Mouse (Mus musculus) forebrain, embryonic 16.5 days (tissue): ENCODE data around the gene Ccdc60. TPM values are rescaled to one million over a fixed set of nuclear protein-coding genes. Genes with fewer than 3 reads are reported as not detected.
A peak's percentile ranks its signal among the peaks of the same experiment; 100 is the strongest.
"Not testable (repeated sequence)": the region's sequence is repeated elsewhere in the genome, so short reads cannot be mapped to it uniquely, and the experiment has no call there.

Experiments used
- ATAC-seq: fragments of 200-750 bp; cut with Nextera tagmentation; 2 replicates; pipeline ENCODE4 v1.8.0; 2017; ENCODE audit warnings: mild to moderate bottlenecking, moderate library complexity
- H3K27ac ChIP-seq: fragments of 300-500 bp; sonication (generic); 2 replicates; pipeline ENCODE4 v1.5.1; 2014; ENCODE audit warnings: low read length, control low read depth
- H3K27me3 ChIP-seq: fragments of 300-500 bp; sonication (generic); replicated peaks from 2 replicates; pipeline ENCODE4 v1.6.1; 2014; ENCODE audit warnings: low read length; ENCODE audit not compliant: control insufficient read depth, insufficient read depth
- H3K36me3 ChIP-seq: fragments of 300-500 bp; sonication (generic); 2 replicates; pipeline ENCODE4 v1.6.1; 2014; ENCODE audit not compliant: control insufficient read depth, insufficient read depth
- H3K4me1 ChIP-seq: fragments of 300-500 bp; sonication (generic); replicated peaks from 2 replicates; pipeline ENCODE4 v1.6.1; 2014; ENCODE audit warnings: low read length; ENCODE audit not compliant: control insufficient read depth, insufficient read depth
- H3K4me2 ChIP-seq: fragments of 300-500 bp; sonication (generic); 2 replicates; pipeline ENCODE4 v1.6.1; 2014; ENCODE audit warnings: mild to moderate bottlenecking, low read length, control low read depth
- H3K4me3 ChIP-seq: fragments of 300-500 bp; sonication (generic); replicated peaks from 2 replicates; pipeline ENCODE4 v1.5.1; 2014; ENCODE audit warnings: mild to moderate bottlenecking, low read length, control low read depth
- H3K9ac ChIP-seq: fragments of 300-500 bp; sonication (generic); replicated peaks from 2 replicates; pipeline ENCODE4 v1.6.1; 2014; ENCODE audit warnings: low read depth, low read length, control low read depth
- H3K9me3 ChIP-seq: fragments of 300-500 bp; sonication (generic); 2 replicates; pipeline ENCODE4 v1.6.1; 2016; ENCODE audit warnings: low read length; ENCODE audit not compliant: control insufficient read depth
- WGBS: fragments of 180-500 bp; shearing (Covaris S2); extraction: QIAGEN DNeasy Blood & Tissue Kit; methylation state at CpG from one replicate; pipeline ENCODE4 v1.1.7; 2014; 5-methylcytosine and 5-hydroxymethylcytosine counted together
- polyA plus RNA-seq: library from polyadenylated mRNA; unstranded; fragments of >200 nt; fragmentation: Nextera tagmentation; extraction: Ambion mirVana; gene quantifications from 2 replicates; pipeline ENCODE4 v1.2.1, GENCODE M21; 2015

The Ccdc60 gene
- polyA plus RNA-seq, 1 experiment from 2014 or later: 0.92 TPM

DNA sequence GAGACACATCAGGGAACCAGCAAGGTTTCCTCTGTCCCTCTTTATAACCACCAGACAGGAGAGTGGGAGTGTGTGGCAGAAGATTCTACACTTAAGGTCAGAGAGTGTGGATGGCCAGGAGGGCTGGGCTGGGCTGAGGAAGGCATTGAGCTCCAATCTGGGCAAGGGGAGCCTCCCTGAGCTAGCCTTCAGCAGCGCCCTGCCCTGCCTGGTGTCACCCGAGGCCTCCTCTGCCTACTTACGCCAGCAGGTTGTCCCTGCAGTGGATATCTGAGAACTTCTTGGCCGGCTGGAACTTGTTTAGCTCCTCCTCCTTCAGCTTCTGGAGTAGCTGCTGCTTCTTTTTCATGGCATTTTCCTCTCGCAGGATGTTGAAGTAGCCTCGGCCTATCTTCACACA is 99.0 kb downstream of the Ccdc60 start:
- no peak for ATAC-seq
- no peak overlapping the region for H3K27ac ChIP-seq

GRCm38 (mm10) chr5:116180594-116180993 is 108.2 kb downstream of the Ccdc60 start:
- WGBS: 35% methylated on average over 13 of the region's 13 CpGs
- Histone ChIP-seq H3K4me1 (no peaks in the 10 kb centered on the region), H3K4me3 (no peak overlapping the region), H3K9me3 (no peaks in the 10 kb centered on the region), H3K27ac (no peak overlapping the region), H3K4me2 (no peak overlapping the region), H3K27me3 (no peaks in the 10 kb centered on the region), H3K36me3 (no peaks in the 10 kb centered on the region), H3K9ac (no peak overlapping the region)
- no peak for ATAC-seq

More for the DNA sequence above, 99.0 kb downstream of the Ccdc60 start:
- WGBS: 45% methylated on average over 6 of the region's 6 CpGs
- Histone ChIP-seq H3K36me3 (no peaks in the 10 kb centered on the region), H3K9ac (no peak overlapping the region), H3K9me3 (no peaks in the 10 kb centered on the region), H3K4me2 (no peak overlapping the region), H3K27me3 (no peaks in the 10 kb centered on the region), H3K4me1 (no peaks in the 10 kb centered on the region; the same call in 1 of the 2 replicates), H3K4me3 (no peak overlapping the region)

DNA sequence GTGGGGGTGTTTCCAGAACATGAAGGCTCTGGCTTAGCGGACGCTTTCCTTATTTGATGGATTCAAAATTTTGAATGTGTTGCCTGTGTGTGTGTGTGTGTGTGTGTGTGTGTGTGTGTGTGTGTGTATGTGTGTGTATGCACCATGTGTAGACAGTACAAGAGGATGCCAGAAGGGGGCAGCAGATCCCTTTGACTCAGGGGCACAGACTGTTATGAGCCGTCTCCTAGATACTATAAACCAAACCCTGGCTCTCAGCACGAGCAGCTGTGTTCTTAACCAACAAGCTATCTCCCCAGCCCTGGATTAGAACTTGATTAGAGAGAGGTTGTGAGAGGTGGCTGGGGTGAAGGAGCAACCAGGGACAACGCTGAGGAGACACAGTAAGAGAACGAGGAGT is 117.1 kb downstream of the Ccdc60 start:
- Histone ChIP-seq H3K4me3 (no peak overlapping the region), H3K36me3 (no peaks in the 10 kb centered on the region), H3K9ac (no peak overlapping the region), H3K27ac (no peak overlapping the region), H3K4me2 (no peak overlapping the region), H3K27me3 (no peaks in the 10 kb centered on the region), H3K9me3 (no peaks in the 10 kb centered on the region), H3K4me1 (no peaks in the 10 kb centered on the region; the same call in 1 of the 2 replicates)
- WGBS: 97% methylated on average over 6 of the region's 6 CpGs
- no peak for ATAC-seq

DNA sequence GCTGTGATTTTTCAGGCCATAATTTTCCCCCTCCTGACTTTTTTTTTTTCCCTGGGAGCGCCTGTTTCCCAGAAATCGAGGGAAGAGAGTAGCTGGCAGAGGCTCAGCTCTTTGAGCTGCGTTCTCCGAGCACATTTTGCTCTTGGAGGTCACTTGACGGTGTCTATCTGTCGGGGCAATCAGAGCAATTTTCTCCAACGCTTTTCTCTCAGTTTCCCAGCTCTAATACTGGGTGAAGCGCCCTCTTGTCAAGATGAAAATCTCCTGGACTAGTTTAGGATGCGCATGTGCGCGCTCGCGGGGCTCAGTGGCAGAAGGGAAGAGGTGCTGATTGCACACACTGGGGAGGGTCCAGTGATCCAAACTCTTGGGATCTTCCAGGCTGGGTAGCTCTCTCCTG is 121.8 kb downstream of the Ccdc60 start:
- Histone ChIP-seq H3K27me3 (no peaks in the 10 kb centered on the region), H3K4me2 (no peak overlapping the region), H3K9me3 (no peaks in the 10 kb centered on the region), H3K36me3 (no peaks in the 10 kb centered on the region), H3K4me1 (peaks cover 11% of the 10 kb centered on the region), H3K4me3 (no peak overlapping the region), H3K27ac (no peak overlapping the region), H3K9ac (no peak overlapping the region)
- 60% methylated on average over 13 of the region's 13 CpGs for WGBS
- ATAC-seq: no peak

GRCm38 (mm10) chr5:116165203-116165888 is 123.4 kb downstream of the Ccdc60 start:
- Histone ChIP-seq H3K27ac (no peak overlapping the region), H3K4me3 (no peak overlapping the region), H3K4me2 (peak overlapping the region; percentile 2), H3K36me3 (no peaks in the 10 kb centered on the region), H3K27me3 (no peaks in the 10 kb centered on the region), H3K9me3 (no peaks in the 10 kb centered on the region), H3K4me1 (peaks cover 11% of the 10 kb centered on the region), H3K9ac (no peak overlapping the region)
- 16% methylated on average over 11 of the region's 11 CpGs for WGBS
- ATAC-seq: peak; percentile 97

GRCm38 (mm10) chr5:116154811-116155210 is 134.0 kb downstream of the Ccdc60 start:
- Histone ChIP-seq H3K9ac (no peak overlapping the region), H3K36me3 (no peaks in the 10 kb centered on the region), H3K4me2 (no peak overlapping the region), H3K4me1 (peaks cover 5% of the 10 kb centered on the region; the same call in 1 of the 2 replicates), H3K4me3 (no peak overlapping the region), H3K27me3 (no peaks in the 10 kb centered on the region), H3K9me3 (no peaks in the 10 kb centered on the region), H3K27ac (no peak overlapping the region)
- no peak for ATAC-seq
- WGBS: 32% methylated on average over 2 of the region's 2 CpGs

DNA sequence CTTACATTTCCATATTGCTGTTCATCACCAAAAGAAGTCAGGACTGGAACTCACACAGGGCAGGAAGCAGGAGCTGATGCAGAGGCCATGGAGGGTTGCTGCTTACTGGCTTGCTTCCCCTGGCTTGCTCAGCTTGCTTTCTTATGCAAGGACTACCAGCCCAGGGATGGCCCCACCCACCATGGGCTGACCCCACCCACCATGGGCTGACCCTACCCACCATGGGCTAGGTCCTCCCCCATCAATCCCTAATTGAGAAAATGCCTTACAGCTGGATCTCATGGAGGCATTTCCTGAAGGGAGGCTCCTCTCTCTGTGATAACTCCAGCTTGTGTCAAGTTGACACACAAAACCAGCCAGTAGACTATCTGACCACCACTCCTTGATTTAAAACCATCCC is 142.3 kb downstream of the Ccdc60 start:
- H3K4me3 ChIP-seq, H3K9me3 ChIP-seq, H3K27ac ChIP-seq, H3K36me3 ChIP-seq, H3K4me1 ChIP-seq, H3K9ac ChIP-seq, ATAC-seq, H3K4me2 ChIP-seq, H3K27me3 ChIP-seq: not testable (repeated sequence)

DNA sequence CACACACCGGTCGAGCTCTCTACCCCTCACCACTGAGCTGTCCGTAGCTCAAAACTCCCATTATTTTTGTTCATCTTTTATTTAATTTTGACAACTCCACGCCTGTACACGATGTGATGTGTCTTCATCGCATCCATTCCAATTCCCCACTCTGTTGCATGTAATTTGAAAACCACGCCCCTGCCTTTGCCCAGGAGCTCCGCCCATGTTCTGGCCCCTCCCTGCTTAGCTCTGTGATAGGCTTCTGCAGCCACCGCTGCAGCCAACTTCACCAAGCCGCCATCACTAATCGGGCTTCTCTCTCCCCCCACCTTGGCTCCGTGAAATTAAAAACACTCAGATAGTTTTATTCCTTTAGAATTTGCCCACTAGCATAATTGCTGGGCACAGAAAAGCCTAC is 144.1 kb downstream of the Ccdc60 start:
- Histone ChIP-seq H3K9ac (no peak overlapping the region), H3K27me3 (no peaks in the 10 kb centered on the region), H3K4me2 (no peak overlapping the region), H3K27ac (no peak overlapping the region), H3K36me3 (no peaks in the 10 kb centered on the region), H3K4me1 (no peaks in the 10 kb centered on the region), H3K4me3 (no peak overlapping the region), H3K9me3 (no peaks in the 10 kb centered on the region)
- ATAC-seq: no peak
- 71% methylated on average over 12 of the region's 12 CpGs for WGBS

GRCm38 (mm10) chr5:116140682-116141081 is 148.1 kb downstream of the Ccdc60 start:
- H3K4me1 ChIP-seq: no peaks in the 10 kb centered on the region
- no peak for ATAC-seq
- WGBS: 60% methylated on average over 2 of the region's 2 CpGs

DNA sequence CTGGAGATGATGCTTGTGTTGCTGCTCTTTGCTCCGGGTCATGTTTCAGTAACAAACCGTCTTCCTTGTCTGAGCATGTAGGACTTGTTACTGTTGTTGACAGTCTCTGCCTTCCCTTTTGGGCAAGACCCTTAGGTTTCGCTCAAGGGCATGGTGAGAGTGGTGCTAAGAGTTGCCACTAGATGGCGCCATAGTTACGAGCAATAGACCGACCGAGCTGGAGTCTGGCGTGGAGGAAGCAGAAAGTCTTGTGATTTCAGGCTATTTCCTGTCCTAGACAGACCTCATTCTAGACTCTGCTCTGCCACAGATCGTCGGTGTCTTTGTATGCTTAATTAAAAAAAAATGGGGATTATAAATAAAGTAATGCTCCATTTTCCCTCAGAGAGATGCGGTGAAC is 165.4 kb downstream of the Ccdc60 start:
- Histone ChIP-seq H3K27ac (no peak overlapping the region), H3K27me3 (no peaks in the 10 kb centered on the region), H3K4me1 (no peaks in the 10 kb centered on the region), H3K4me3 (no peak overlapping the region), H3K4me2 (no peak overlapping the region), H3K36me3 (no peaks in the 10 kb centered on the region), H3K9ac (no peak overlapping the region), H3K9me3 (no peaks in the 10 kb centered on the region)
- peak; percentile 80; the same call in 1 of the 2 replicates for ATAC-seq
- 11% methylated on average over 11 of the region's 11 CpGs for WGBS

More at GRCm38 (mm10) chr5:116140682-116141081, 148.1 kb downstream of the Ccdc60 start:
- Histone ChIP-seq H3K4me3 (no peak overlapping the region), H3K4me2 (no peak overlapping the region), H3K9ac (no peak overlapping the region), H3K36me3 (no peaks in the 10 kb centered on the region), H3K9me3 (no peaks in the 10 kb centered on the region), H3K27me3 (no peaks in the 10 kb centered on the region), H3K27ac (no peak overlapping the region)
